Mouse (Mus musculus) erythroblast, embryonic 14.5 days (primary cell): ENCODE results near the gene Stk40.
A peak's percentile ranks its signal among the peaks of the same experiment; 100 is the strongest.

Source experiments
- GATA1 ChIP-seq: IDR thresholded peaks from 2 replicates; pipeline ENCODE4 v1.6.1; 2012; ENCODE audit warnings: low read length, inconsistent platforms, mixed read lengths
- TAL1 ChIP-seq: IDR thresholded peaks from 3 replicates; pipeline ENCODE4 v1.6.1; 2012; ENCODE audit warnings: low read length, inconsistent platforms, mixed read lengths

DNA sequence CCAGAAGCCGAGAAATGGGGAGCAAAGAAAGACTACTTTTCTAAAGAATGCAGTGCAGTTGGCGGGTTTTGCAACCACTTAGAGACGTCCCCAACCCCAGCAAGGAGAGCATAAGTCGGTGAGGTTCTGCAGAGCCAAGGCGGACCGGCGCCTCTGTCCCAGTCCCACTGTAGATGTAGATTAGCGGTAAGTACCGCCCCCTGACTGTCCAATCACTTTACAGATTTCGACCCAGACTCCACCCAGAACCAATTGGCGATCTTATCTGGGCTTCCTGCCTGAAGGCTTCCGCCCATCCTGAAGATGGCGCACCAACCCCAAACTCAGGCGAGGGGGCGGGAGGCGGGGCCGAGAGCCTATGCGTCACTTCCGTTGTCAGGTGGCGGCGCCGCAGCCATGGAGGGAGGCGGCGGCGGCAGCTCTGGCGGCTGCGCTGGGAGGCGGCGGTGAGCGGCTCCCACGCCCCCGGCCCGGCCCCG lies at the start of gene Stk40:
- TF ChIP-seq TAL1 = no peak
- TF ChIP-seq GATA1 = peak; percentile 85
